Comparison of ENCODE assay signal across 8 mouse cellular contexts in the genomic region with DNA sequence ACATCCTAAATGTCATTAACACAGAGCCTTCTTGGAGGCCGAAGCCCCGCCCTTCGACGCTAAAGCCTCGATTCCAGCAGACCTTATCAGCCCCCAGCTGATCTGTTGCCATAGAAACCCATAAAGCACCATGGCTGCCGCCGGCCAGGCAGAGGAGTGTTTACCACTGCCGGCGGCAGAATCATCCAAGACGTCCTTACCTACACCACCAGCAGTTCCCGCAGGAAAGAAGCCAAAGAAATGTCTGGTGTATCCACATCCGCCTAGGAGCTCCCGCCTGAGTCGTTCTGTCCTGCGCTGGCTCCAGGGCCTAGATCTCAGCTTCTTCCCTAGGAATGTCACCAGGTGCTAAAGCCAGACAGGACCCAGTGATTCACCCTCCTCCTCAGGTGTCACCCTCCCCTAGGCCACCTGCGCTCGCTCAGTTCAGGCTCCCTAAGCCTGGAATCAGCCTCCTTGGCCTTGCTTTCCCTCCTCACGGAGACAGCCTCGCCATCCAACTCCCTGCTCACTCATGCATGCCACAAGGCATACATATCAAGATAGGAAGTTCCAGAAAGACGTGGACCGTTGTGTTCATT. TPM values are rescaled to one million over a fixed set of nuclear protein-coding genes. Genes with fewer than 3 reads are reported as not detected.
A peak's percentile ranks its signal among the peaks of the same experiment; 100 is the strongest.
DNase-seq lines count a peak whose midpoint lies in the region; ATAC-seq and TF ChIP-seq lines count a peak whose summit lies in the region.

Gene Spata4 (plus strand): TSS at position 111 of the 581 bp plus-strand sequence.

- no peaks in the 10 kb centered on the region for H3K36me3 ChIP-seq in heart, embryonic 11.5 days (ENCODE audit: control insufficient read depth, insufficient read depth, low read length)
- no peaks in the 10 kb centered on the region for H3K36me3 ChIP-seq in lung, postnatal 0 days (ENCODE audit: insufficient read depth, low read length)

- ATAC-seq in heart, embryonic 11.5 days (replicated peaks; ENCODE audit: insufficient number of reproducible peaks, low FRiP score, low TSS enrichment): peak; percentile 68
- ATAC-seq in lung, postnatal 0 days: peak; percentile 61

- no peaks in the 10 kb centered on the region for H3K9me3 ChIP-seq in heart, embryonic 11.5 days (replicated peaks; ENCODE audit: control insufficient read depth, low read length)
- no peaks in the 10 kb centered on the region for H3K9me3 ChIP-seq in lung, postnatal 0 days (ENCODE audit: low read length)

- H3K27ac ChIP-seq in heart, embryonic 11.5 days (ENCODE audit: low read depth, low read length): no peak within 1 kb of the TSS
- H3K27ac ChIP-seq in layer of hippocampus, adult 2 months: peak within 1 kb of the TSS; percentile 81
- no peak within 1 kb of the TSS for H3K27ac ChIP-seq in lung, postnatal 0 days (ENCODE audit: low read length)

- peak within 1 kb of the TSS; percentile 12; the same call in 1 of the 2 replicates for H3K9ac ChIP-seq in heart, embryonic 11.5 days (ENCODE audit: low read depth, low read length)
- H3K9ac ChIP-seq in lung, postnatal 0 days (replicated peaks; ENCODE audit: low read depth): no peak within 1 kb of the TSS

- intact Hi-C loops in heart, postnatal 25 days (cut with DNase I): no loop called here

- TF ChIP-seq CTCF in layer of hippocampus, adult 2 months (conservative IDR thresholded peaks at IDR 0.05): no peak
- TF ChIP-seq CTCF in lung, postnatal 0 days (IDR thresholded peaks at IDR 0.05): no peak

- peak within 1 kb of the TSS; percentile 37 for H3K4me3 ChIP-seq in heart, embryonic 11.5 days (ENCODE audit: low read depth, low read length)
- peak within 1 kb of the TSS; percentile 45 for H3K4me3 ChIP-seq in layer of hippocampus, adult 2 months
- 0 out of 2 replicates have a peak within 1 kb of the TSS, but pooled peaks have one; percentile 8 for H3K4me3 ChIP-seq in lung, postnatal 0 days (ENCODE audit: low read depth, low read length)

- DNase-seq in heart, postnatal 25 days (ENCODE audit: low spot score): no peak
- peak; percentile 39 to 57 for DNase-seq in cerebellum, postnatal 14 days
- DNase-seq in frontal cortex, postnatal 36 days (ENCODE audit: low spot score in 2 of 2): peak; percentile 42 to 55
- DNase-seq in layer of hippocampus, adult 2 months (ENCODE audit: low spot score in 2 of 2): peak; percentile 18 to 40
- peak; percentile 58 for DNase-seq in lung, postnatal 0 days (ENCODE audit: low spot score)
- DNase-seq in right cerebral cortex, postnatal 14 days: peak; percentile 26
- no peak for DNase-seq in thymus, postnatal 10 days (ENCODE audit: low spot score in 2 of 2)

- no peaks in the 10 kb centered on the region for H3K4me1 ChIP-seq in heart, embryonic 11.5 days (ENCODE audit: control insufficient read depth, insufficient read depth, low read length)
- H3K4me1 ChIP-seq in lung, postnatal 0 days (ENCODE audit: insufficient read depth, low read depth, low read length): no peaks in the 10 kb centered on the region

- TF ChIP-seq EP300 in lung, postnatal 0 days (IDR thresholded peaks at IDR 0.05): no peak

- peak within 1 kb of the TSS; percentile 62 for H3K4me2 ChIP-seq in heart, embryonic 11.5 days
- H3K4me2 ChIP-seq in lung, postnatal 0 days (replicated peaks; ENCODE audit: low read depth, low read length): peak within 1 kb of the TSS; percentile 50

- no peaks in the 10 kb centered on the region for H3K27me3 ChIP-seq in heart, embryonic 11.5 days (ENCODE audit: control insufficient read depth, insufficient read depth, low read length)
- H3K27me3 ChIP-seq in lung, postnatal 0 days (replicated peaks; ENCODE audit: insufficient read depth, low read length): no peaks in the 10 kb centered on the region

- whole genome bisulfite sequencing in heart, embryonic 11.5 days (ENCODE audit: insufficient replicate concordance): 6% methylated on average over 21 of the region's 21 CpGs
- 11% methylated on average over 21 of the region's 21 CpGs for WGBS in lung, postnatal 0 days

RNA-seq across cellular contexts. Expression of gene Spata4, which starts in this region (rescaled TPM):
- polyA plus RNA-seq in heart, embryonic 11.5 days (2014; fragmentation: Nextera tagmentation; extraction: Ambion mirVana): not detected in 2 replicates
- not detected for total RNA-seq in heart, postnatal 25 days (2021)
- under 1 TPM in 1 of 2 experiments, not detected in 1; 0.46 TPM for total RNA-seq in layer of hippocampus, adult 2 months (2021)
- not detected in 2 replicates for polyA plus RNA-seq in lung, postnatal 0 days (2015; fragmentation: Nextera tagmentation; extraction: Ambion mirVana)

Comparison
In these comparisons a context has a peak if more than half of its experiments do, and no peak if none do; other contexts are left out.
1. Peak in ATAC-seq, H3K4me3 ChIP-seq, H3K9ac ChIP-seq and H3K4me2 ChIP-seq in heart, embryonic 11.5 days; RNA of the gene not detected or under 1 TPM.
2. Peak in DNase-seq, H3K4me3 ChIP-seq and H3K27ac ChIP-seq in layer of hippocampus, adult 2 months; RNA of the gene not detected or under 1 TPM.
3. Peak in DNase-seq, ATAC-seq, H3K4me3 ChIP-seq and H3K4me2 ChIP-seq in lung, postnatal 0 days; RNA of the gene not detected or under 1 TPM.
4. DNase-seq: peak in cerebellum, postnatal 14 days (2 of 2), frontal cortex, postnatal 36 days (2 of 2) and right cerebral cortex, postnatal 14 days (single experiment); none in heart, postnatal 25 days (single experiment) and thymus, postnatal 10 days (0 of 2).
5. Peak in every context shown above with its lines, with median percentiles within 50 percentile points of each other: H3K4me3 ChIP-seq.